Mouse (Mus musculus) embryo, embryonic 10 days (tissue): Measurements from ENCODE around the gene Sfxn5.

Experiments used
- DNase-seq: peaks from one replicate; pipeline ENCODE4 v3.0.0-alpha.2; 2015; ENCODE audit warnings: low spot score

Sfxn5 gene

DNA sequence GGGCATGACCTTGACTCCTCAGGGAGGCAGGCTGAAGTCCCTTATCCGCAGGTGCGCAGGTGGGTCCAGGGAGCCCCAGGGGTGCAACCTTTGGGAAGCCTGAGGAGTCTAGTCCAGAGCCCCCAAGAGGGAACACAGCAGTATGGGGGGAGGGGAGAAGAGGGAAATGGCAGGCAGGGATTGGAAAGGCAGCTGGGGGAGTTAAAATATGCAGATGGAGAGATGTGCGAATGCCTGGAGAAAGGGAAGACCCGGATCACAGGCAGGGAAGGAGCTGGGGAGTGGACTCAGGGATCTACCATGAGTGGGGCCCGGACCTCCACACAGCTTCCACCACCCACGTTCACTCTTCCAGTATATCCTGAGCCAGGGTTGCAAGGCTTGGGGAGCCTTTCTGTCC lies 101.8 kb downstream of the Sfxn5 start:
- DNase-seq = no peak

- DNase-seq = no peak
Observed at GRCm38 (mm10) chr6:85230762-85231161, 102.5 kb downstream of the Sfxn5 start.

GRCm38 (mm10) chr6:85227520-85227919 lies 105.7 kb downstream of the Sfxn5 start:
- no peak for DNase-seq

DNA sequence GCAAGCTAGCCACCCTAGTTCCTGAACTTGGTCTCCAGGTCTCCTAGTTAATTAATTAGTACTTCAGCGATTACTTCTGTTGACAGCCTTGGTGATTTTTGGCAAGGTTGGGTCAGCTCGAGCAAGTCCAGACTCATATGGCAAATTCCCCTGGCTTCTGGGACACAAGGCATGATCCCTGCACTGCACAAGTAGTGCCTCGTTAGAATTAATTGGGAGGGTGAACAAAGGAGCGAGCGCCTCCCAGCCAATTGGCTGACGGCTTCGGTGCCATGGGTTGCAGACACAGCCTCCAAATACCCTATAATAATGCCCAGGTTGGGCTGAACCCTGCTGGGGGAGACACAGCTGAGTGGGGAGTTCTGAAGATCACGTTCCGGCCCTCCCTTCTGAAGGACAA lies 106.7 kb downstream of the Sfxn5 start:
- no peak for DNase-seq

DNA sequence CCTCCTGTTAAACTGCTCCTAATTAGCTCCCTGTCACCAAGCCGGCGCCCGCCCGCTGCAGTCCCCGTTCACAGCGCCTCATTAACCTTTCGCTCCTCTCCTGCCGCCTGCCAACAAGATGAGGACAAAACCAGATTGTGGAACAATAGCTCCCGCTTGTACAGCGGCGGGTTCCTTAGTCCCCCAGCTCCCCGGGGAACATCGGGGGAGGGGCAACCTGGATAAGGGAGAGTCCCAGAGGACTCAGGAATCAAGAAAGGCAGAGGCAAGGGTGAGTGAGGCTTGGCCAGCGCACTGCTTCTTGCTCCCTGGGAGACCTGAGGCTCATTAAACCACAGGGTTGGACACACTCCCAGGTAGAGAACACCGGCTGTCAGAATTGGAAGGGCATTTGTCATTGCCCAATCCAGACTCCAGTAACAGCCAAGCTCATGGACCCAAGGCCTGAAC lies 108.8 kb downstream of the Sfxn5 start:
- DNase-seq = no peak

DNA sequence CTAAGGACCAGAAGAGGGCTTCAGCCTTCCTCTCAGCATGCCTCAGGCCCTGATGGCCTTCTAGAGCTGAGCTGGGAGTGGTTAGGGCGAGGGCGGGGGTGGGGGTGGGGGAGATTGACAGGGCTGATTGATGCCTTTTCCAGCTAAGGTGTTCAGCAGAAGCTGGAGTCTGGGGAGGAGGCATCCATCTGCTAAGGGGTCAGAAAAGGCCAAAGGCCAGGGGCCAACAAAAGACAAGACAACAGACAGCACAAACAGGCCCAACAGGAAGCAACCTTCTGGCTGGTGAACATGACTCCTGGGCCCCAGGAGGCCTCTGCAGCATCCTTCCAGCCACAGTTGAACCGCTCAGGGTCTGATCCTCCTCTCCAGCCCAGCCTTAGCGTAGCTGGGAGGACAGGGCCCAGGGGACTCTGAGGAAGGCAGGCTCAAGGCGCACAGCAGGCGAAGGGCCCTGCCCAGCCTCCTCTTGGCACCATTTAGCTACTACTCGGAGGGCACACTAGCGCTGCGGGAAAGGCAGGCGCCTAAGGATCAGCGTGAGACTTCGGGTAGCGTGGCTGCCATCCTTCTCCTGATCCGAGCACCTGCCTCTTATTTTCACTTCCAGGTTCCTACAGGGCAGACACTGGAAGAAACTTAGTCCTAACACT lies 109.6 kb downstream of the Sfxn5 start:
- DNase-seq = peak; percentile 70

DNA sequence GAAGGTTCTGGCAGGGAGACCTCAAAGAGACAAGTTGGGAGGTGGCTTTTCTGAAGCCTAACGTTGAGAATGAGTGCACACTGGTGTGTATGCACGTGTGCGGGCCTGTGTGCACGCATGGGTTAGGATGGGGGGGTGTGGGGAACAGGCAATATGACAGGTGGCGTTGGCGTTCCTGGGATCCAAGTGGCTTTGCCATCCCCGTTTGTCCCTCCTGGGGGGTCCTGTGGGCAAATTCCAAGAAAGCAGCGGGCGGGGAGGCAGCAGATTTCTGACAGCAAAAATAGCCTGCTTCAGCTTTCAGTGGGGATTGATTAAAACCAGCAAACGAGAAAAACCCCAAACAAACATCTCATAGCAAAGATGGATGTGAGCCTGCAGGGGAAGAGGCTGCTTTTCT lies 110.7 kb downstream of the Sfxn5 start:
- no peak for DNase-seq

DNA sequence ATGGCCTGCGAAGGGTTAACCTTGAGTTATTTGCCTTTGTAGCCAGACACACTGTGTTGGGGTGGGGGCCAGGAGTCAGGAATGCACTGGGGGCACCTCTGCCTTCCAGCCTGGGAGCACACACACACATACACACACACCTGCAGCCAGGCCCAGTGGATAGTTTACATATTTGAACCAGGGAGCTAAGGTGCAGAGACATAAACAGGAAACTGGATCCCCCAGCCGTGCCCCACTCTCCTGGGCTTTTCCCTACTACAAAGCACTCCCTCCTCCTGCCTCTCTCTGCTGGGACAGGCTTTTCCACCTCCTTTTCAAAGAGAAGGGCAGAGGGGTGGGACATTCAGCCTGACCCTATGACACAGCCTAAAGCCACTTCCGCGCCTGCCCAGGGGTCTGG lies 112.3 kb downstream of the Sfxn5 start:
- DNase-seq = peak; percentile 52

DNA sequence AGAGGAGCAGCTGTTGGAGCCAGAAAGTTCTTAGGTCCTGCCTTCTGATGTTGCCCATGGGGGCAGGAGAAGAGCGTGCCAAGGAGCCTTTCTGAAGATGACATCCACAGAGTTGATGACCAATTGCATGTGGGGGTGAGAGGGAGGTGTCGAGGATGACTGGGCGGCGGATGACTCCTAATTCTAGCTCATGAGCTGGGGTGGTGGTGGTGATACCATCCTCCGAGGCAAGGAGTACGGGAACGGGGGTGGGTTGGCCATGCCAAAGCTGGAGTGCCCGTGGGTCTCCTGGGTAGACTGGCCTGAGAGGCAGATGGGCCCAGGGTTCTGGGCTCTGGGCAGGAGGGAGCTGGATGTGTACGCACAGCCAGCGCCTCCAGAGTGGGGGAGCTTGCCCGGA lies 113.5 kb downstream of the Sfxn5 start:
- DNase-seq = no peak

DNA sequence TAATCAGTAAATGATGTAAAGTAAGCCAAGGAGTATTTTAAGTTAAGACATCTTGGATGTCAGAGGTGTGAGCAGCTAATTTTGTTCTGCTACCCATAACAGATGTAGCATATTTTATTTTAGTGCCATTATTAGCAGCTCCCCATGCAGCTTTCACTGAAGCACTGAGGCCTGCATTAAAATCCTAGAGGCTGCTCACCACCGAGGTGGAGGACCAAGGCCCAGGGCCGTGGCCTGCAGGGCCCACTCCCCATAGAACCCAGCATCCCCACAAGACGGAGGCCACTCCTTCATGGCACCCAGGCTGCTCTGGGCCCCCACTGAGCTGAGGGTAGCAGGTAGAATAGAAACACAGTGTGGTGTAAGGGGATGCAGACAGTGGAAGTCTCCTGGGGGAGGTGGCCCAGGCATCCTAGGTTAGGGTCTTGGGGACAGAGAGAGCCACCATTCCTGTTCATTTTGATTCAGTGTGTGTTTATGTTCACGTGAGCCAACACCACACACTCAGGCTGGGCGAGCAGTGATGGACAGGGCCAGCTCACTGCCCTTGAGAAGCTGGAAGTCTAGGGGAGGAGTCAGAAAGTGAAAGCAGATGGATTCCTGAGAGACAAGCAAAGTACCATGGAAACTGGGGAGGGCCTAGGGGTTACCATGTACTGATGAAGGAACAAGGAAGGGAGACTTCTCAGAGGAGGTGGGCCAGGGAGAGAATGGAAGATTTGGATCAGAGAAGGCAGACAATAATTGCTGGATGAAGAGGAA lies 114.4 kb downstream of the Sfxn5 start:
- peak; percentile 71 for DNase-seq

GRCm38 (mm10) chr6:85218251-85218650 lies 115.0 kb downstream of the Sfxn5 start:
- no peak for DNase-seq

DNA sequence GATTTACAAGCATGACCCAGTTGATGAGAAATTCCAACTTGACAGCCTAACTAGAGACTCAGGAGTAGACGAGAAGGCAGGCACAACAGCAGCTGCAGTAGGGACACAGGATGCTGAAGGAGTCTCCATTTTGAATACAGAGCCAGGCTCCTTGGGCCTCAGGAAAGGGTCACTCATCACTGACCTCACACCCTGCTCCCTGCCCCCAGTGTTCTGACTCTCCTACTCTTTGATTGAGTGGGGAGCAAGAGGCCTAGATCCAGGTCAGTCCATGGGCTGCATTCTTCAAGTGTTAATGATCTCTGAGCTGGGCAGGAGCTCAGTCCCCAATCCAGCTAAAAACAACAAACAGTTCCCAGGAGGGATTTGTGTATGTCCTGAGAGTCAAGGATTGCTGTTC lies 122.5 kb downstream of the Sfxn5 start:
- DNase-seq = peak; percentile 16

GRCm38 (mm10) chr6:85209226-85209967 lies 123.8 kb downstream of the Sfxn5 start:
- DNase-seq = no peak

DNA sequence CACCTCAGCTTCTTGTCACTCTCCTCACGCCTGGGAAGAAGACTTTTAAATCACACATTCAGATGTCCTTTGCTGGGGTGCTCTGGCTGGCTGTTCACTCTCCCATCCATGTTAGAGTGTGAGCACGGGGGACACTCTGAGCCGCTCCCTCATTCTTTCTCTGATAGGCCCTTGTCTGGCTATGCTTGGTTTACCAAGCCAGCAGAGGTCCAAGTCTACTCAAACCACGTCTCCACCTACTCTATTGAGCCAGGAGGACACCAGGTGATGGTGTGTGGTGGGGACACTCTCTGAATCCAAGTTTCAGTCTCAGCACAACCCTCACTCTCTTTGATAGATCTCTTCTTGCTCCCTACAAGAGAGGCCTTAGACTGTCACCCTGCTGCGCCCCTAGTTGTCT lies 125.9 kb downstream of the Sfxn5 start:
- no peak for DNase-seq

GRCm38 (mm10) chr6:85206939-85207285 lies 126.3 kb downstream of the Sfxn5 start:
- no peak for DNase-seq

- DNase-seq = no peak
Observed at GRCm38 (mm10) chr6:85206182-85206938, 126.9 kb downstream of the Sfxn5 start.

DNA sequence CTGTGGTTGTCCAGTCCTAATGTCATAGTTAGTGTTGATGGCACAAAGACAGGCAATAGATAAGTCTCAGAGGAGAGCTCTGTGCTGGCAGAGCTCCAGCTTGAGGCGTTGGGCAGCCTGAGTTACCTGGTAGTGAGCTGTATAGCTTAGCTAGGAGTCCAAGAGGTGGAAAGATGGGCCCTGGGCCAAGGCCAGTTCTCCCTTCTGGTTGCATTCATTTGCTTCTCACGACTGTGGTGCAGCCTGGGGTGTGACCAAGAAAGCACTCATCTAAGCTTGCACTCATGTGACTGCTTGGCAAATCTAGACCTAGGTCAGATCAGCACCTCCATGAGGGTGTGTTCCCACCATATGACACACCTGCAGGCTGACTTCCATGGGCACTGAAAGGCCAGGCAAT lies 135.3 kb downstream of the Sfxn5 start:
- no peak for DNase-seq

GRCm38 (mm10) chr6:85193381-85194318 lies 139.6 kb downstream of the Sfxn5 start:
- peak; percentile 37 for DNase-seq

- DNase-seq = no peak
Observed at GRCm38 (mm10) chr6:85191751-85192440, 141.3 kb downstream of the Sfxn5 start.

GRCm38 (mm10) chr6:85190671-85191070 lies 142.6 kb downstream of the Sfxn5 start:
- DNase-seq = peak; percentile 54
